ENCODE assay signal across 18 mouse cellular contexts in genomic region chr1:33529543-33530232, GRCm38 (mm10).
DNase-seq lines count a peak whose midpoint lies in the region; ATAC-seq lines count a peak whose summit lies in the region.
"Had no signal": no experiment of that assay in that cellular context is flagged by ENCODE, and none has a peak within 500 bp of the region (broad histone marks: within the 10 kb centered on the region; RNA-seq: fewer than 3 reads in every experiment).

No protein-coding gene starts in this region.

- H3K27me3 ChIP-seq in hindbrain, embryonic 16.5 days (replicated peaks; ENCODE audit: control insufficient read depth, insufficient read depth, low read length): no peaks in the 10 kb centered on the region
- H3K27me3 ChIP-seq: heart, embryonic 12.5 days; midbrain, embryonic 15.5 days had no signal

- no peaks in the 10 kb centered on the region for H3K9me3 ChIP-seq in hindbrain, embryonic 16.5 days (ENCODE audit: control insufficient read depth, low read length)
- H3K9me3 ChIP-seq: heart, embryonic 12.5 days; midbrain, embryonic 15.5 days had no signal

- H3K9ac ChIP-seq in hindbrain, embryonic 16.5 days (ENCODE audit: low read depth, low read length): no peak overlapping the region
- H3K9ac ChIP-seq: heart, embryonic 12.5 days; liver, embryonic 14.5 days; midbrain, embryonic 15.5 days had no signal

- DNase-seq in layer of hippocampus, adult 18-20 months (ENCODE audit: low spot score in 2 of 2): peak; percentile 37 to 51
- DNase-seq in layer of hippocampus, adult 9-10 months (ENCODE audit: low spot score): no peak
- peak; percentile 36 to 55 for DNase-seq in right cerebral cortex, adult 2 months (ENCODE audit: low spot score in 2 of 2)
- DNase-seq in right cerebral cortex, postnatal 14 days: no peak
- DNase-seq in B cell, adult 2 months: no peak
- DNase-seq in c-Kit-positive CD71-positive TER-119-positive erythroid progenitor cells, embryonic 14.5 days (ENCODE audit: low spot score): no peak
- DNase-seq: adrenal gland, postnatal 10 days; cerebellum, postnatal 10 days; gastrocnemius, postnatal 14 days; heart, postnatal 36 days; lung, postnatal 4 days had no signal

- H3K36me3 ChIP-seq in hindbrain, embryonic 16.5 days (ENCODE audit: control insufficient read depth, insufficient read depth, low read length): no peaks in the 10 kb centered on the region
- H3K36me3 ChIP-seq: heart, embryonic 12.5 days; midbrain, embryonic 15.5 days had no signal

- H3K27ac ChIP-seq in hindbrain, embryonic 16.5 days (ENCODE audit: low read depth, low read length): no peak overlapping the region
- H3K27ac ChIP-seq: liver, embryonic 14.5 days; midbrain, embryonic 15.5 days had no signal

- H3K4me2 ChIP-seq in hindbrain, embryonic 16.5 days (ENCODE audit: low read length): no peak overlapping the region
- H3K4me2 ChIP-seq: heart, embryonic 12.5 days; midbrain, embryonic 15.5 days had no signal

- peak; percentile 46 to 63 for ATAC-seq in hematopoietic stem cell, adult 5-6 weeks (replicated peaks in 1 of 2; ENCODE audit: insufficient read depth in 1 of 2, low FRiP score in 2 of 2, low TSS enrichment in 1 of 2, low read depth in 1 of 2, poor library complexity in 2 of 2, severe bottlenecking in 2 of 2)
- no peak for ATAC-seq in hindbrain, embryonic 16.5 days
- ATAC-seq: forebrain, embryonic 14.5 days; inflammation-experienced regulatory T-cells, adult 6 months; midbrain, embryonic 15.5 days had no signal

- no peak overlapping the region for H3K4me3 ChIP-seq in hindbrain, embryonic 16.5 days (ENCODE audit: low read length)
- H3K4me3 ChIP-seq: heart, embryonic 12.5 days; midbrain, embryonic 15.5 days had no signal

- WGBS in hindbrain, embryonic 16.5 days: 86% methylated on average over 8 of the region's 8 CpGs

- H3K4me1 ChIP-seq in hindbrain, embryonic 16.5 days (ENCODE audit: control insufficient read depth, insufficient read depth, low read depth, low read length): peaks cover 6% of the 10 kb centered on the region

Comparison
In these comparisons a context has a peak if more than half of its experiments do, and no peak if none do; other contexts are left out.
1. DNase-seq: peak in layer of hippocampus, adult 18-20 months (2 of 2) and right cerebral cortex, adult 2 months (2 of 2); none in layer of hippocampus, adult 9-10 months (single experiment), right cerebral cortex, postnatal 14 days (single experiment), B cell, adult 2 months (0 of 2) and c-Kit-positive CD71-positive TER-119-positive erythroid progenitor cells, embryonic 14.5 days (single experiment).